Mouse (Mus musculus) myocyte (in vitro differentiated cells): ENCODE measurements around the gene Arl4c.

Source experiments
- CEBPB ChIP-seq: IDR thresholded peaks from 2 replicates; pipeline ENCODE4 v1.6.1; 2011; ENCODE audit warnings: mild to moderate bottlenecking, moderate library complexity; ENCODE audit not compliant: poor library complexity, insufficient read depth, severe bottlenecking
- E2F4 ChIP-seq: IDR thresholded peaks from one replicate; pipeline ENCODE4 v1.6.1; 2011; ENCODE audit warnings: mild to moderate bottlenecking, control low read depth, moderate library complexity; ENCODE audit not compliant: insufficient read depth
- MAX ChIP-seq: IDR thresholded peaks from one replicate; pipeline ENCODE4 v1.6.1; 2011; ENCODE audit warnings: low read depth, mild to moderate bottlenecking, control low read depth
- POLR2A ChIP-seq: IDR thresholded peaks from one replicate; pipeline ENCODE4 v1.6.1; 2011; ENCODE audit warnings: low read depth, mild to moderate bottlenecking, control low read depth, moderate library complexity; ENCODE audit not compliant: insufficient read length
- REST ChIP-seq: IDR thresholded peaks from one replicate; pipeline ENCODE4 v1.6.1; 2011; ENCODE audit warnings: mild to moderate bottlenecking, control low read depth, moderate library complexity; ENCODE audit not compliant: insufficient read depth, insufficient read length
- SRF ChIP-seq: IDR thresholded peaks from one replicate; pipeline ENCODE4 v1.6.1; 2011; ENCODE audit warnings: low read depth; ENCODE audit not compliant: control insufficient read depth, insufficient read length
- TCF12 ChIP-seq: IDR thresholded peaks from one replicate; pipeline ENCODE4 v1.6.1; 2011; ENCODE audit warnings: mild to moderate bottlenecking, control low read depth; ENCODE audit not compliant: poor library complexity, insufficient read depth, severe bottlenecking
- USF1 ChIP-seq: IDR thresholded peaks from one replicate; pipeline ENCODE4 v1.6.1; 2011; ENCODE audit warnings: low read depth, mild to moderate bottlenecking, control low read depth, moderate library complexity

- TF ChIP-seq POLR2A (no peak), SRF (no peak), MAX (no peak), USF1 (no peak), CEBPB (no peak), E2F4 (no peak), REST (no peak), TCF12 (no peak)
Observed at GRCm38 (mm10) chr1:88708191-88708590, 6.2 kb upstream of the Arl4c start.
